Mouse (Mus musculus): Measurements from ENCODE around the gene Ssr2. TPM values are rescaled to one million over a fixed set of nuclear protein-coding genes. Genes with fewer than 3 reads are reported as not detected.

Ssr2 gene
- total and polyA plus RNA-seq, 3 experiments: 346 to 377 (median 364) TPM

GRCm38 (mm10) chr3:88553525-88553879 is 22.2 kb upstream of the Ssr2 start, which contains the start of gene Ubqln4 (continued):
- TF ChIP-seq IRF4 (IDR thresholded peaks at IDR 0.05; ENCODE audit: low read depth, low read length): 0 out of 2 replicates have a peak, but pooled peaks have one; percentile 33
- TF ChIP-seq UBTF (IDR thresholded peaks at IDR 0.05; ENCODE audit: low read depth, low read length): peak; percentile 60
- no peak for TF ChIP-seq GABPA (IDR thresholded peaks at IDR 0.05; ENCODE audit: insufficient replicate concordance, low read depth, low read length)
- no peak for TF ChIP-seq E2F4 (IDR thresholded peaks at IDR 0.05; ENCODE audit: insufficient replicate concordance, low read depth, low read length)
- TF ChIP-seq PAX5 (IDR thresholded peaks at IDR 0.05; ENCODE audit: low read length): no peak
- TF ChIP-seq CHD2 (IDR thresholded peaks at IDR 0.05; ENCODE audit: low read length): no peak
- 0 out of 2 replicates have a peak, but pooled peaks have one; percentile 27 for TF ChIP-seq KAT2A (IDR thresholded peaks at IDR 0.05; ENCODE audit: insufficient replicate concordance, low read length)

- dilution Hi-C loops (cut with MboI; ENCODE audit: extremely low pct_ligation_motif_present, extremely low pct_unique_long_range_greater_than_20kb, low sequenced_read_pairs): no loop called here
- Histone ChIP-seq H3K36me3 (replicated peaks in 1 of 2; ENCODE audit: control insufficient read depth in 1 of 2, insufficient read depth in 1 of 2, low read length in 1 of 2) (peaks cover 21 to 47% of the 10 kb centered on the region in 2 experiments), H3K27ac (ENCODE audit: insufficient read depth, low read depth) (peak overlapping the region; percentile 55), H3K4me3 (replicated peaks in 1 of 3; ENCODE audit: low read depth in 2 of 3, low read length in 2 of 3, poor library complexity in 1 of 3) (peak overlapping the region; percentile 68 to 97 (median 92)), H3K4me1 (ENCODE audit: control insufficient read depth in 1 of 2, insufficient read depth in 2 of 2) (peaks cover 7 to 28% of the 10 kb centered on the region in 2 experiments; a peak in 3 of 4 replicates), H3K27me3 (replicated peaks) (no peaks in the 10 kb centered on the region), H3K9me3 (replicated peaks; ENCODE audit: low read length) (no peaks in the 10 kb centered on the region), H3K9ac (ENCODE audit: insufficient read depth, low read depth) (peak overlapping the region; percentile 86), H3K79me2 (replicated peaks; ENCODE audit: control insufficient read depth, extremely low read depth, insufficient read depth, poor library complexity, severe bottlenecking) (peaks cover 14% of the 10 kb centered on the region), H3K4me2 (ENCODE audit: insufficient read depth, low read depth, poor library complexity, severe bottlenecking) (peak overlapping the region; percentile 82)
- in situ Hi-C loops (cut with MboI; ENCODE audit: low pct_ligation_motif_present, low pct_unique_long_range_greater_than_20kb, low sequenced_read_pairs): loop anchor here (10.0 kb wide), 1 partner anchor 201 kb away; no protein-coding TSS in a partner anchor
- TF ChIP-seq SIN3A (IDR thresholded peaks at IDR 0.05; ENCODE audit: low read length) (peak; percentile 74), MAFK (IDR thresholded peaks at IDR 0.05; ENCODE audit: insufficient replicate concordance, low read length) (no peak), JUND (conservative IDR thresholded peaks at IDR 0.05; ENCODE audit: low read depth, low read length) (no peak), MYC (IDR thresholded peaks at IDR 0.05; ENCODE audit: low read depth, low read length) (no peak), UBTF (IDR thresholded peaks at IDR 0.05; ENCODE audit: low read depth, low read length) (no peak; the same call in 1 of the 2 replicates), E2F4 (IDR thresholded peaks at IDR 0.05; ENCODE audit: insufficient replicate concordance, low read depth, low read length) (no peak), CHD1 (IDR thresholded peaks at IDR 0.05; ENCODE audit: low read depth, low read length) (no peak), KAT2A (IDR thresholded peaks at IDR 0.05; ENCODE audit: insufficient replicate concordance, low read length) (0 out of 2 replicates have a peak, but pooled peaks have one; percentile 4), POLR2AphosphoS2 (IDR thresholded peaks at IDR 0.05; ENCODE audit: low read depth, low read length) (no peak), IRF4 (IDR thresholded peaks at IDR 0.05; ENCODE audit: low read depth, low read length) (0 out of 2 replicates have a peak, but pooled peaks have one; percentile 14), HCFC1 (IDR thresholded peaks at IDR 0.05; ENCODE audit: low read depth, low read length) (no peak), ETS1 (conservative IDR thresholded peaks at IDR 0.05; ENCODE audit: low read depth, low read length) (no peak), MAZ (IDR thresholded peaks at IDR 0.05; ENCODE audit: low read depth, low read length) (no peak), CHD2 (IDR thresholded peaks at IDR 0.05; ENCODE audit: low read length) (no peak), NELFE (IDR thresholded peaks at IDR 0.05; ENCODE audit: low read depth, low read length) (no peak), SMC3 (IDR thresholded peaks at IDR 0.05; ENCODE audit: low read depth, low read length) (no peak), POLR2A (IDR thresholded peaks at IDR 0.05; ENCODE audit: low read depth, low read length) (no peak), TBP (conservative IDR thresholded peaks at IDR 0.05; ENCODE audit: low read depth, low read length) (no peak), PAX5 (IDR thresholded peaks at IDR 0.05; ENCODE audit: low read length) (no peak), CTCF (conservative IDR thresholded peaks at IDR 0.05 in 1 of 2, IDR thresholded peaks at IDR 0.05 in 1 of 2; ENCODE audit: low read depth in 2 of 2, low read length in 2 of 2) (no peak), RAD21 (IDR thresholded peaks at IDR 0.05; ENCODE audit: low read depth, low read length) (no peak), MAX (IDR thresholded peaks at IDR 0.05; ENCODE audit: low read length) (no peak), NRF1 (IDR thresholded peaks at IDR 0.05; ENCODE audit: low read depth, low read length) (no peak), BHLHE40 (IDR thresholded peaks at IDR 0.05; ENCODE audit: low read depth, low read length) (no peak), USF1 (IDR thresholded peaks at IDR 0.05; ENCODE audit: low read depth, low read length) (no peak), MEF2A (IDR thresholded peaks at IDR 0.05; ENCODE audit: borderline replicate concordance, low read depth, low read length) (no peak), ZC3H11A (IDR thresholded peaks at IDR 0.05; ENCODE audit: low read depth, low read length) (no peak), RCOR1 (conservative IDR thresholded peaks at IDR 0.05; ENCODE audit: low read depth, low read length) (no peak), ELF1 (IDR thresholded peaks at IDR 0.05; ENCODE audit: low read depth, low read length) (no peak), MXI1 (IDR thresholded peaks at IDR 0.05; ENCODE audit: low read depth, low read length) (peak; percentile 72; the same call in 1 of the 2 replicates), ZKSCAN1 (IDR thresholded peaks at IDR 0.05; ENCODE audit: borderline replicate concordance, low read depth, low read length) (no peak), ZNF384 (IDR thresholded peaks at IDR 0.05; ENCODE audit: low read depth, low read length) (no peak)
- DNase-seq (ENCODE audit: extremely low read depth): peak; percentile 55
These were observed 21.6 kb upstream of the Ssr2 start for GRCm38 (mm10) chr3:88553880-88554586.

Measured in CH12.LX (cell line).